Mouse (Mus musculus) layer of hippocampus, postnatal 25 days (tissue): ENCODE measurements around the gene Tex19.1. TPM values are rescaled to one million over a fixed set of nuclear protein-coding genes. Genes with fewer than 3 reads are reported as not detected.
"Not testable (repeated sequence)": the region's sequence is repeated elsewhere in the genome, so short reads cannot be mapped to it uniquely, and the experiment has no call there.

ENCODE experiments used
- DNase-seq, 2 experiments: peaks; one replicate each; pipeline ENCODE4 v3.0.0; 2022; ENCODE audit warnings: mixed read lengths in 2 of 2, low spot score in 1 of 2; ENCODE audit errors: extremely low spot score in 1 of 2
- total RNA-seq, 2 experiments: library from RNA; stranded (reverse); gene quantifications; 2 replicates each; pipeline ENCODE4 v1.2.3; 2021

Tex19.1 gene
- total RNA-seq = not detected

GRCm38 (mm10) chr11:121145865-121146264 lies at the start of gene Tex19.1:
Gene Tex19.1, plus strand, starts transcription at chr11:121146143.
- no peak for DNase-seq

- no peak for DNase-seq
Measured at GRCm38 (mm10) chr11:121099762-121100161, 46.2 kb upstream of the Tex19.1 start.

- no peak for DNase-seq
Measured at GRCm38 (mm10) chr11:121100692-121101091, 45.3 kb upstream of the Tex19.1 start.

DNA sequence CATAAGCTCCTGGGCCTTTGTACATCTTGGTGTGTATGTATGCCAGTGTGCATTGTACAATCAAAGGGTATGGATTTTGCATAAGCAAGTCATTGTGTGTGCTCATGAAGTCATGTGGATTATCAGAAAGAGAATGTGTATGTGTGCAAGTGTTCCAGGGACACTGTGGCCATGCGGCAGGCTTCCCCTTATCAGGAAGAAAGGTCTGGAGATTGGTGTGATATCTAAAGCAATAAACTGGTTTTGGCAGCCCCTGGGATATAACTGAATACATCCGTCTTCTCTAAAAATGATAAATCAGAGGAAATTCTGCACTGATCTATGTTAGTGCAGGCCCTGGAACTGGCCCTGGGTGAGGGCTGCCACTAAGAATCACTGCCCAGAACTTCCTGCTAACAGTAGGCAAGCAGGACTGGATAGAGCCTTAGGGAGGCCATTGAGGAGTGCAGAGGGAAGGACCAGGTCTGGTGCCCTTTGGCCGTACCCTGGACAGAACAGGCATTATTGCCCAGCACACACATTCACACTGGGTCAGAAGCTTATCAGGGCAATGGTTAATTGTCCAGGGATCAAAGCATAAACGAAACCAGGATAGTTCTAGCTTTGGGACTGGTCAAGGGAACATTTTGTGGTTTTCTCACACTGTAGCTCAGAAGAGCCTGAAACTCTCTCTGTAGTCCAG lies 44.7 kb upstream of the Tex19.1 start:
- no peak for DNase-seq

DNA sequence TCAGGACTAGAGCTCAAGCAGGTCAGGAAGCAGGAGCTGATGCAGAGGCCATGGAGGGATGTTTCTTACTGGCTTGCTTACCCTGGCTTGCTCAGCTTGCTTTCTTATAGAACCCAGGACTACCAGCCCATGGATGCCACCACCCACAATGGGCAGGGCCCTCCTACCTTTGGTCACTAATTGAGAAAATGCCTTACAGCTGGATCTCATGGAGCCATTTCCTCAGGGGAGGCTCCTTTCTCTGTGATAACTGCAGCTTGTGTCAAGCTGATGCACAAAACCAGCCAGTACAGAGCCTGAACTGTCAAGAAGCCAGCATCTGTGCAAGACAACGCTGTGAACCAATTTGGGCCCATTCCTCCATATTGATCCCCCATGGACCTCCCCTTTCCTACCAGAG lies 38.7 kb upstream of the Tex19.1 start:
- DNase-seq = not testable (repeated sequence)

GRCm38 (mm10) chr11:121108061-121108460 lies 37.9 kb upstream of the Tex19.1 start:
- no peak for DNase-seq

- DNase-seq = peak in 1 of 2 experiments; percentile 6
Measured at GRCm38 (mm10) chr11:121109986-121110385, 36.0 kb upstream of the Tex19.1 start.

DNA sequence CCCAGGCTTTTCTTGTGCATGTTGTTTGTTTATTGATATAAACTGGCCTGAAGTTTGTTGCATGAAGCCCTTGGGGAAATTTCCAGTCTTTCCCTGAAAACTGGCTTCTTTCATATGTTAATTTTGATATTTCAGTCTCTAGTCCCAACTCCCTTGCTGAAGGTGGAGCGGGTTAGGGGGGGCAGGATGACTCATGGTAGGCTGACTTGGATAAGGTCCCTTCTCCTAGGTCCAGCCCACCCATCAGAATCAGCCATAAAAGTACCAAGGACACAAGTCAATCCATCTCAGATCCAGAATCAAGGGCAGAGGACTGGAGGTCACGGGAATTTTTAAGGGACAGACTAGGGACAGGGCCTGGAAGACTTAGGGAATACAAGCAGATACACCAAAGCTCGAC lies 34.9 kb upstream of the Tex19.1 start:
- DNase-seq = no peak

DNA sequence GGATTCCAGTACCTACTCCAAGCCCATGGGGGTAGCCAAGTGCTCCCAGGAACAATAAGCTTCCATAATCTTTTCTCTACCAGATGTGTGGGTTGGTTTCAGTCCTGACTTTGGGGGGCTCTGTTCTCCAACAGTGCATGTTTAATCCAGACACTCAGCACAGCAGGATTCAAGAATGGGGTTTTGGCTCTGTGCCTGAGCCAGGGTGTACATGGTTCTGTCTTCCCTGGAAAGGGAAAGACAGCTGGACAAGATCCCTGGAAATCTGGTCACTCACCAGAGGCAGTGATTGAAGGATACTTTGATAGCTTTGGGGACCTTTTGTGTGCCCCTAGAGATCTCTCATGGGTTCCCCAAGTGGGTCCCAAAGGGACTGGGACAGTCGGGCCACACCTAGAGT lies 34.3 kb upstream of the Tex19.1 start:
- DNase-seq = no peak

DNA sequence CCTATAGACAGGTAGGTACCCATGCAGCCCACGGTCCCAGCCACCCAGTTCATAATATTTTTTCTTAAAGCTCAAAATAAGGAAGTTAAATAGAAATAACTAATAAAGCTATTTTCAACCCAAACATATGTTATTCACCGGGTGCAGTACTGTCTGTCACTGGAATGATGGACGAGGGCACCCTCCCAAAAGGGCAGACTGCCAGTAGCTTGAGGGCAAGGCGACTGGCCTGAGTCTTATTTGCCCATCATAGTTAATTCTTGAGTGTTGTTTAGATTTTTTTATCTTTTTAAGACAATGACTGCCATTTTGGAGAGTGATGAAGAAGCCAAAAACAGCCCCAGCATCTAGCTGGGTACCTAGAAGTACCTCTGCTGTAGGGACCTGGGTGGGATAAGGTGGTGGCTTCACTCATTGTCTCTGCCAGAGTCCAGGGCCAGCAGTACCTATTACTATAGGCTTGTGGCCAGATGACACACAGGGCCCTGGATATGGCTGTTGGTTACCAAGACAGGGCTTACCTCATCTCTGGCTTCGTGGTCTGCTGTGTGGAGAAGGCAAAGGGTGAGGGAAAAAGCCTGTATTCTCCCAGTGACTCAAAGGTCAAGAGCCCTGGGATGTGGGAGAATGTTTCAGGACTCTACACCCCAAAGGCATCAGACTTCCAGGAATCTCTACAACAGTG lies 33.7 kb upstream of the Tex19.1 start:
- no peak for DNase-seq

- DNase-seq = no peak
Measured at GRCm38 (mm10) chr11:121118106-121118505, 27.8 kb upstream of the Tex19.1 start.

- no peak for DNase-seq
Measured at GRCm38 (mm10) chr11:121118577-121118976, 27.4 kb upstream of the Tex19.1 start, which contains the start of gene Tex19.2. Gene Tex19.2, minus strand, starts transcription at chr11:121118677.

GRCm38 (mm10) chr11:121121151-121121550 lies 24.8 kb upstream of the Tex19.1 start:
- no peak for DNase-seq

- no peak for DNase-seq
Measured at GRCm38 (mm10) chr11:121122024-121122670, 23.8 kb upstream of the Tex19.1 start.

DNA sequence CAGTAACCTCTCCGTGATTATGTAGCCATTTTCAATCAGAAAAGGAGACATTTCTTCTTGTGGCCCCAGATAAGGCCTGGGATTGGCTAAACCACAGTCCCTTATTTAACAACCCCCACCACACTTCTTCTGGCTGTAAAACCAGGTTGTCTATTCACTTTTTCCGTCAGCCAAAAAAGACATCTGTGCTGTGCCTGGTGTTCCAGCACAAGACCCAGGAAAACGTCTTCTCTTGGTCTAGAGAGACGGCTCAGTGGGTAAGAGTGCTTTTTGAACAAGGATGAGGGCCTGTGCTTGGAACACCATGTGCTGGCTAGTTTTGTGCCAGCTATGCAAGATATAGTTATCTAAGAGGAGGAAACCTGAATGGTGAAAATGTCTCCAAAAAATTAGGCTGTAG lies 22.5 kb upstream of the Tex19.1 start:
- DNase-seq = no peak

DNA sequence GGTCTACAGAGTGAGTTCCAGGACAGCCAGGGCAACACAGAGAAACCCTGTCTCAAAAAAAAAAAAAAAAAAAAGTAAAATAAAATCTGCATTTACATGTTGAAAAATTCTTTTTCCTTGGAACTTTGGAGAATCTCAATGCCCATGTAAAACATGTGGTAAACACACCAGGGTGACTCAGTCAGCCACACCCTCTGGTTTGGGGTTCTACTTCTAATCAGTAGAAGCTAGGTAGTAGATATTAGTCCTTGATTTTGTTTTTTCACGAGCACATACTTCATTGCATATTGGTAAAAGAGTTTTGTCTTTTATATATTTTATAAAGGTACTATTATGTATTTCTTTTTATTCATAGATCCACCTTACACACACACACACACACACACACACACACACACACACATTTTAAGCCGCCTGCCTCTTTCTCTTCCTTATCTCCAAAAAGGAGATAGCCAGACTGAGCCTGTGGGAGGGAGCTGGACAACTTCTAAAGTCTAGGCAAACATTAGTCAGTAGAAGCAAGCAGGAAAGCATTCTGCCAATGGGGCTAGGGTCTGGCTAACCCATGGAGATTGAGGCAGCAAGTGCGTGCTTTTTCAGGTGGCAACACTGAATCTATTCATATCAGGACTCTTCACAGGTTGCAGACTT lies 20.3 kb upstream of the Tex19.1 start:
- DNase-seq = no peak

GRCm38 (mm10) chr11:121126395-121126794 lies 19.5 kb upstream of the Tex19.1 start:
- DNase-seq = no peak

DNA sequence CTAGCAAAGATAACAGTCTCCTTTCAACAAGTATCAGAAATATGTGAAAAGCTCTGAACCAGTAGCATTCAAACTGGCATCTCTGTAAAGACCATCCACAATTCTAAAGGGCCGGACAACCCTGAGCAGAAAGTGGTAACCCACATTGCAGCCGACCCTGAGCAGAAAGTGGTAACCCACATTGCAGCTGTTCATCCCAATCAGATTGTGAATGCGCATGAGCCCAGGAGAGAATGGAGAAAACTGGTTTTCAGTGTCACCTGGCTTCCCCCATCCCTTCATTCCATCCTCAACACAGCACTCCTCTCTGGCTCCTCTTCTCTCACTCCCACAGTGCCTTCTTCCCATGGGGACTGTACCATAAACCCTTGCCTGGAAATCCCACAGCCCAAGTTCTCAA lies 18.5 kb upstream of the Tex19.1 start:
- DNase-seq = no peak

DNA sequence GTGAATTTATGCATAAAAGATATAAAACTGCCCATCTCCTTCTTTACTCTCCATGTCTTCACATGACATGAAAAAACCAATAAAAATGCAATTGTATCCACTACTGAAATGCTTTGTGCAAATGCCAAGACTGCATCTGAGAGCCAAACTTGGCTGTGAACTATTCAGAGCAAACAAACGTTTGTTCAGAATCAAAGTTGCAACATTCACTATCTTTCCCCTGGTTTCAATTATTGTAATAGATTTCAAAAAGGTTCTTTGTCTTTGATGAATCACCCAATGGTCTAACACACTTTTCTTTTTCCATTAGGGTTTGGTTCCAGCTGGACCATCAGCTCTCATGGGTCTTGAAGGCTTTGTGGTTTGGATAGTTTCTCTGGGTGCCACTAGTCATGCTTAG lies 16.3 kb upstream of the Tex19.1 start:
- DNase-seq = no peak

DNA sequence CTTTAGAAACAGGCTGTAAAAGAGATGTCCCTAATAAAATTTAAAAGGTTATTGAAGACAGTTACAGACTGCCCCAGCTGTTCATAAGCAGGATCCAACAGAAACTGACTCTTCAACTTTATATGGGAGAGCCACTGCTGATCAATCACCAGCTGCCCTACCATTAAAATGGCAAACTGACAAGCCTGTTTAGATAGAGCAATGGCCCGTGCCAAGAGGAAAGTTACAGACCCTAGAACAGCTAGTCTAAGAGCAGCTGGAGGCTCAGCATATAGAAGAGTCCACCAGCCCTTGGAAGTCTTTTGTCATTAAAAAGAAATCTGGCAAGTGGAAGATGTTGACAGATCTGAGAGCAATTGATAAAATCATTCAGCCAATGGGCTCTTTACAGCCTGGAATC lies 11.3 kb upstream of the Tex19.1 start:
- no peak for DNase-seq

GRCm38 (mm10) chr11:121137682-121138081 lies 8.3 kb upstream of the Tex19.1 start:
- no peak for DNase-seq
